Mouse (Mus musculus) CD8-positive naive resting alpha-beta T cell, adult 57 days (primary cell): ENCODE data around the gene Igfn1. TPM values are rescaled to one million over a fixed set of nuclear protein-coding genes. Genes with fewer than 3 reads are reported as not detected.

ENCODE experiments used
- total RNA-seq: library from RNA; stranded (reverse); gene quantifications from one replicate; pipeline ENCODE4 v1.2.4, GENCODE M21; 2023

Igfn1 gene
- total RNA-seq = not detected

GRCm38 (mm10) chr1:136006292-136006748, at the start of gene Igfn1:
Gene Igfn1 (minus strand): TSS chr1:136006342.

DNA sequence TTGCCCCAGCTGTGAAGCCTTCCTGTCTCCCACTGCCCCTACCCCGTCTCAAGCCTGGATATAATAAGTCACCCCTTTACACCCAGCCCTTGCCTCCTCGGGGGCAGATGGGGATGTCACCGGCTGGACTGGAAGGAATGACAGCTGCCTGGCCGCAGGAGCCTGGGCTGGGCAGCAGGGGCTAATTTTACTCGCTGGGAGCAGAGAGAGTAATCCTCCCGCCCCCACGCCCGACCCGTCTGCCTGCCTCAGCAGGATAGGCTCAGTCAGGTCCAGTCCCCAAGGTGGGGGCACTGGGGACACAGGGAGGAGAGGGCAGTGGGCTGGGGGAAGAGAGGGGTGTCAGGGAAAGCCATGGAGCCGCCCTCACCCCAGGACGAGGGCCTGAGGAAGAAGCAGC, 46.4 kb upstream of the Igfn1 start, which contains the start of gene Cacna1s:
Cacna1s (plus strand) TSS at position 204 of the 400 bp plus-strand sequence.

DNA sequence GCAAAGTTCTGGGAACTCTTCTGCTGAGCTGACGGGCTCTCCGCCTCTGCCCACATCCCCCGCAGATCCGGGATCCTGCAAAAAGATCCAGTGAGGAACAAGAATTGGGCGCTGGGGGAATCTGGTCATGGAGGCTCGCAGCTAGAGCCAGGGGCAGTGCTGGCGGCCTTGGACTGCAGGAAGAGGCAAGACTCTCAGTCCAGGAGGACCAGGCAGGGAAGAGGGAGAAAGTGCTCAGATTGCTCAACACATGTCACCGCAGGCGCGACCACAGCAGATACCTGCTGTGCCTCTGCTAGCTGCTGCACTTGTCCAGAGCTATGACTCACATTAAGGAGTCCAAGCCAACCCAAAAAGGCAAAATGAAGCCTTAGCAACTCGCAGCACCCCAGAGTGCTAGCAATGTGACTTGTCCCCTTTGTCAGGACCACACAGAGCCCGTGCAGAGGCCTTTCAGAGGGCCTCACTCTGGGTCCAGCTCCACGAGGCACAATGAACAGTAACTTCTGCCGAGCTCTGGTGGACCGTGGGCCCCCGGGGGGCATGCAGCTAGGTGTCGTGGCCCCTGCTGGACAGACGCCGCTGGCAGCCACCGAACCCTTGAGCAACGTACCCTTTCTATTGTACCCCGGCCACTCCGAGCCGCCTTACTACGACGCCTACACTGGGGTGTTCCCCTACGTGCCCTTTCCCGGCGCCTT, 44.3 kb upstream of the Igfn1 start, which contains the start of gene Ascl5:
Ascl5 (plus strand) TSS at position 493 of the 701 bp plus-strand sequence.

GRCm38 (mm10) chr1:136007211-136008158, 1.3 kb upstream of the Igfn1 start, which contains the start of gene Tmem9:
Gene Tmem9 (plus strand): TSS chr1:136008150.

DNA sequence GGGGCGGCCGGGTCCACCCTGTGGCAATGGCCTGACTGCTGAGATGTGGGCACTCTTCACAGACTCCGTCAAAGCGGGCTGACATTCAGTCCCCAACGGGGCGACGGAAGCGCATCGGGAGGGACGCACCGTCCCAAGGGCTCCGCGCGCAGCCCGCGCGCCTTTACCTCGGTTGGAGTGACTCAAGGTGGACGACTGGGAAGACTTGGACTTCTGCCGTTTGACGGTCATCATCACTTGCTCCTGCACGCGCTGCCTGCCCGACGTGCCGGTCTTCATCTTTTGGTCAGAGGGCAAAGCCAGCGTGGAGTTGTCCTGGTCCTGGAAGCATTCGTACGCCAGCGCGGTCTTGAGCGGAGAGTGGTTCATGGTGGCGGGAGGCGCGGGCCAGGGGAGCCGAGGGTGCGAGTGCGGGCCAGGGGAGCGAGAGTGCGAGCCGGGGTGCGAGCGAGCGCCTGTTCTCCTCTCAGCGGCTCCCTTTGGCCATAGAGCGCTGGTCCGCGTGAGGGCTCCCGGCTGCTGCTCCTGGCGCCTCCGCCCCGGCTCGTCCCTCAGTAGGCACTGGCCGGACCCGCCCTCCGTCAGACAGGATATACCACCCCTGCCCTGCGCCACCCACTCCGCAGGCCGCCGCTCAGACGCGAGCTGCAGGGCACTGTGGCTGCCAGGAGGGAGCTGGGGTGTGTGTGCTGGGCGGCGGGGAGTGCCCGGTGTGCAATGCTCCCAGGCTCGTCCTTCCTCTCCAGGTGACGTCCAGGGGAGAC, 87.3 kb downstream of the Igfn1 start, which contains the start of gene Pkp1:
Pkp1 (minus strand) TSS at position 564 of the 764 bp plus-strand sequence.

Other genes starting within 250 kb of the Igfn1 start
- not detected for gene Phlda3, start 240.2 kb downstream of the Igfn1 start, total RNA-seq
- gene Tnni1, start 226.9 kb downstream of the Igfn1 start, total RNA-seq = not detected
- gene Lad1, start 187.7 kb downstream of the Igfn1 start, total RNA-seq = 1.2 TPM
- not detected for gene Tnnt2, start 170.0 kb downstream of the Igfn1 start, total RNA-seq
- gene Pkp1, start 87.1 kb downstream of the Igfn1 start, total RNA-seq = not detected
- gene Tmem9, start 1.8 kb upstream of the Igfn1 start, total RNA-seq = 11.8 TPM
- gene Ascl5, start 44.5 kb upstream of the Igfn1 start, total RNA-seq = not detected
- gene Cacna1s, start 46.4 kb upstream of the Igfn1 start, total RNA-seq = 0.55 TPM
- gene Kif21b, start 125.0 kb upstream of the Igfn1 start, total RNA-seq = 364 TPM
- not detected for gene Mroh3, start 206.5 kb upstream of the Igfn1 start, total RNA-seq
- not detected for gene Inava, start 227.9 kb upstream of the Igfn1 start, total RNA-seq